Mouse (Mus musculus): ENCODE data around the gene Luzp4.
"Not testable (repeated sequence)": the region's sequence is repeated elsewhere in the genome, so short reads cannot be mapped to it uniquely, and the experiment has no call there.

Gene Luzp4

GRCm38 (mm10) chrX:148857340-148857739 is at the start of gene Luzp4:
Gene Luzp4 (plus strand): TSS chrX:148857640.
- not testable (repeated sequence) for DNase-seq (ENCODE audit: extremely low read depth, insufficient read length, low spot score)

GRCm38 (mm10) chrX:148841801-148842200 is 15.6 kb upstream of the Luzp4 start:
- not testable (repeated sequence) for DNase-seq (ENCODE audit: extremely low read depth, insufficient read length, low spot score)

Data from 3134 (cell line).